Mouse (Mus musculus) kidney, embryonic 15.5 days (tissue): ENCODE results near the gene Reps1. TPM values are rescaled to one million over a fixed set of nuclear protein-coding genes. Genes with fewer than 3 reads are reported as not detected.
A peak's percentile ranks its signal among the peaks of the same experiment; 100 is the strongest.

Experiments
- ATAC-seq: fragments of 200-750 bp; cut with Nextera tagmentation; replicated peaks from 2 replicates; pipeline ENCODE4 v1.8.0; 2017; ENCODE audit warnings: moderate TSS enrichment; ENCODE audit not compliant: low FRiP score
- H3K27ac ChIP-seq: fragments of 300-500 bp; sonication (generic); 2 replicates; pipeline ENCODE4 v1.5.1; 2015; ENCODE audit warnings: mild to moderate bottlenecking, inconsistent platforms
- H3K27me3 ChIP-seq: fragments of 300-500 bp; sonication (generic); 2 replicates; pipeline ENCODE4 v1.6.1; 2015; ENCODE audit warnings: inconsistent platforms
- H3K36me3 ChIP-seq: fragments of 300-500 bp; sonication (generic); 2 replicates; pipeline ENCODE4 v1.6.1; 2015; ENCODE audit warnings: inconsistent platforms
- H3K4me1 ChIP-seq: fragments of 300-500 bp; sonication (generic); 2 replicates; pipeline ENCODE4 v1.6.1; 2015; ENCODE audit warnings: inconsistent platforms
- H3K4me2 ChIP-seq: fragments of 300-500 bp; sonication (generic); 2 replicates; pipeline ENCODE4 v1.6.1; 2015; ENCODE audit warnings: moderate library complexity, mild to moderate bottlenecking, inconsistent platforms
- H3K4me3 ChIP-seq: fragments of 300-500 bp; sonication (generic); replicated peaks from 2 replicates; pipeline ENCODE4 v1.5.1; 2015; ENCODE audit warnings: mild to moderate bottlenecking, inconsistent platforms
- H3K9ac ChIP-seq: fragments of 300-500 bp; sonication (generic); 2 replicates; pipeline ENCODE4 v1.6.1; 2015; ENCODE audit warnings: mild to moderate bottlenecking, inconsistent platforms
- H3K9me3 ChIP-seq: fragments of 300-500 bp; sonication (generic); replicated peaks from 2 replicates; pipeline ENCODE4 v1.6.1; 2016; ENCODE audit warnings: inconsistent platforms
- WGBS: fragments of 180-500 bp; shearing (Covaris S2); methylation state at CpG from one replicate; pipeline ENCODE4 v1.1.7; 2015; ENCODE audit warnings: mixed read lengths; 5-methylcytosine and 5-hydroxymethylcytosine counted together
- polyA plus RNA-seq: library from polyadenylated mRNA; unstranded; fragments of >200 nt; fragmentation: Nextera tagmentation; extraction: Ambion mirVana; gene quantifications from 2 replicates; pipeline ENCODE4 v1.2.1, GENCODE M21; 2015

The Reps1 gene
- polyA plus RNA-seq = 11.9 and 15.3 TPM in 2 replicates

DNA sequence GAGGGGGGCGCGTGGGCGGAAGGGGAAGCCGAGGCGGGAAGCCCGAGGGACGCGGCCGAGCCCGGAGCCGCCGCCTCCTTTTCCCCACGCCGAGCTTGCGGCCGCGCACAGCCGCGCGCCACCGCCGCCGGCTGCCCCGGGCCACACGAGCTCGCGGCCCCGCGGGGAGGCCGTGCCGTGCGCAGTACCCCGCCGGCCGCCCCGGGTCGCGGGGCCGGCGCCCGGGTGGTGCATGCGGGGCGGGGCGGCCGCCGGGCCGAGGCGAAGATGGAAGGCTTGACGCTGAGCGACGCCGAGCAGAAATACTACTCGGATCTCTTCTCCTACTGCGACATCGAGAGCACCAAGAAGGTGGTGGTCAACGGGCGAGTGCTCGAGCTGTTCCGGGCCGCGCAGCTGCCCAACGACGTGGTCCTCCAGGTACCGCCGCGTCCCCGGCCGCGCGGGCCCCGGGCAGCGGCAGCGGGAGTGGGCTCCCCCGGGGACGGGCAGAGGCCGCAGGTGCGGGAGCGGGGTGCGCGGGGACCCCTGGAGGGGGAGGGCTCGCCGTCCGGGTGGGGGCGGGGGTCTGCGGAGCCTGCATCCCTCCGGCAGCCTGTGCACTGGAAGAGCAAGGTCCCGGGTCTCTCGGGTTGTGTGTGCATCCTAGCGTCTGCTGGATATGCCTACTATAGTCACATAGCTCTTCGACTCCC is at the start of gene Reps1:
Reps1 (plus strand) TSS at position 166 of the 695 bp plus-strand sequence.
- under 1% methylated on average over 70 of the region's 90 CpGs for WGBS
- Histone ChIP-seq H3K4me2 (peak within 1 kb of the TSS; percentile 84), H3K4me1 (peaks cover 29% of the 10 kb centered on the region), H3K36me3 (no peaks in the 10 kb centered on the region), H3K4me3 (peak within 1 kb of the TSS; percentile 76), H3K9me3 (no peaks in the 10 kb centered on the region), H3K27me3 (no peaks in the 10 kb centered on the region), H3K27ac (peak within 1 kb of the TSS; percentile 94), H3K9ac (peak within 1 kb of the TSS; percentile 82)
- ATAC-seq = peak; percentile 83

DNA sequence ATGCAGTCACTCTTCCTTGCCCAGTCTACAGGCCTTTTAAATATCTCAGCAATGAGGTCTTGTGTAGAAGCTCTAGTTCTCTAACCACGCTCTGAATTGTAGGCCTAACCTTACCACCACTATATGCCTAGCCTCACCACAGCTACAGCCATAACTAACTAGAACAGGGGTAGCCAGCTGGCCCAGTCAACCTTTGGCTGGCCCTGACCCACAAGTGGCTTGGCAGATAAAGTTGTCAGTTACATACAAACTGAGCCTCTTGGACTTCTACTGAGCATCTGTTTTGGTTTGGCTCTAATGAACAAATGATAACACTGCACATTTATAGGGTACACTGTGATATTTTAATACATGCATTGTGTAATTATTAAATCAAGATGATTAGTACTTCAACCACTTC is 48.9 kb upstream of the Reps1 start:
- no peaks in the 10 kb centered on the region for H3K27me3 ChIP-seq
- no peak overlapping the region for H3K27ac ChIP-seq
- H3K4me3 ChIP-seq = no peak overlapping the region
- no peaks in the 10 kb centered on the region for H3K9me3 ChIP-seq
- H3K4me2 ChIP-seq = no peak overlapping the region
- WGBS = 86% methylated on average over 1 of the region's 1 CpGs
- no peak overlapping the region for H3K9ac ChIP-seq
- H3K4me1 ChIP-seq = no peaks in the 10 kb centered on the region
- ATAC-seq = no peak
- peaks cover 15% of the 10 kb centered on the region for H3K36me3 ChIP-seq

DNA sequence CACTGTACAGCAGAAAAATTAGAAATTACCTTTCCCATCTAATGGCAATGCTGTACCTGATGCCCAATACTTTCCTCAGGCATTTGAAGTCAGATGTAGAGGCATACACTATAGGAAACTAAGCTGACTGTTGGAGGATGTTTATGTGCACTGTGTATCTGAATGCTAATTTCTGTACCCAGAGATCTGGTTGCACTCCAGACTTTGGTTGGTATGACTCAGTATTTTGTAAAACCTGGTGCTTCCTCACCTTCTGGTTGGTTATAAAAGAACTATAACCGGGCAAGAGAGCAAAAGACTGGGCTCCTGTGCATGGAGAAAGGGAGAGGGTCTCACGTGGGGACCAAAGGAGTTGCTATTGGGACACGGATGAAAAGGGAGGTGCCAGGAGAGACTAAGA is 48.4 kb upstream of the Reps1 start:
- H3K27me3 ChIP-seq = no peaks in the 10 kb centered on the region
- WGBS = 90% methylated on average over 3 of the region's 3 CpGs
- H3K4me1 ChIP-seq = no peaks in the 10 kb centered on the region

DNA sequence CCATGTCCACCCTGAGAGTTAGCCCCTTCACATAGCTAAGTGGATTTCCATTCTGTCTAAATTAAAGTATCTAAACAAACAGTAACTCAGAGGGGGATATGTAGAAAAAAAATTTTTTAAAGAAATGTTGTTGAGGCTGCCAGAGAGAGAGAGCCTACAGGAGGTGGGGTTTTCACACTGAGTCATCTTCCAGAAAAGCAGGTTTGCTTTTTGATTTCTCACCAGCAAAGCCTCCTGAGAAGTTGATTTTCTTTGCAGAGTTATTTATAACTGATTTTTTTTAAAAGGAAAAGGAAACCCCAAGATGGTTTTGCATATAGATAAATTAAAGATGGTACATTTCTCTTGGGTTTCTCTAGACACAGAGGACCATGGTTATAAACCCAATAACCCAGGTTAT is 47.5 kb upstream of the Reps1 start:
- no peak for ATAC-seq
- H3K4me3 ChIP-seq = no peak overlapping the region
- no peak overlapping the region for H3K4me2 ChIP-seq

More for the DNA sequence above, 48.4 kb upstream of the Reps1 start:
- Histone ChIP-seq H3K9ac (no peak overlapping the region), H3K9me3 (no peaks in the 10 kb centered on the region), H3K4me2 (no peak overlapping the region), H3K27ac (no peak overlapping the region), H3K4me3 (no peak overlapping the region), H3K36me3 (peaks cover 15% of the 10 kb centered on the region)
- no peak for ATAC-seq

DNA sequence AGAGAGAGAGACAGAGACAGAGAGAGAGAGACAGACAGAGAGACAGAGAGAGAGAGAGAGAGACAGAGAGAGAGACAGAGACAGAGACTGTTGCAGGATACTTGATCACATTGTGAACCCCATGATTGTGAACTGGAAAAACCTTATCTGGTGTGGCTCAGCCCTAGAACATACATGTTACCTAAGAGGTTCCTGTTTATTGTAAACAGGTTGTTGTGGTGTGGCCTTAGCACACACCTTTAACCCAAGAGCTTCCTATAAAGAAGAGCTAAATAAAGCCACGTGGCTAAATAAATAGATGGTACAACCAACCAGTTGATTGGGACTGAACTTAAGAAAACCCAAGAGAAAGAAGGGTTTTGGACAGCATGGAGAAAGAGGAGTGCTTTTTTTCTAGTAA is 45.9 kb upstream of the Reps1 start:
- Histone ChIP-seq H3K4me2 (no peak overlapping the region), H3K36me3 (peaks cover 21% of the 10 kb centered on the region), H3K27me3 (no peaks in the 10 kb centered on the region), H3K4me3 (no peak overlapping the region), H3K4me1 (no peaks in the 10 kb centered on the region), H3K9me3 (no peaks in the 10 kb centered on the region), H3K9ac (no peak overlapping the region), H3K27ac (no peak overlapping the region)
- WGBS = 87% methylated on average over 1 of the region's 1 CpGs
- ATAC-seq = no peak

More for the DNA sequence above, 47.5 kb upstream of the Reps1 start:
- Histone ChIP-seq H3K4me1 (no peaks in the 10 kb centered on the region), H3K9ac (no peak overlapping the region), H3K36me3 (peaks cover 15% of the 10 kb centered on the region), H3K9me3 (no peaks in the 10 kb centered on the region), H3K27me3 (no peaks in the 10 kb centered on the region), H3K27ac (no peak overlapping the region)

DNA sequence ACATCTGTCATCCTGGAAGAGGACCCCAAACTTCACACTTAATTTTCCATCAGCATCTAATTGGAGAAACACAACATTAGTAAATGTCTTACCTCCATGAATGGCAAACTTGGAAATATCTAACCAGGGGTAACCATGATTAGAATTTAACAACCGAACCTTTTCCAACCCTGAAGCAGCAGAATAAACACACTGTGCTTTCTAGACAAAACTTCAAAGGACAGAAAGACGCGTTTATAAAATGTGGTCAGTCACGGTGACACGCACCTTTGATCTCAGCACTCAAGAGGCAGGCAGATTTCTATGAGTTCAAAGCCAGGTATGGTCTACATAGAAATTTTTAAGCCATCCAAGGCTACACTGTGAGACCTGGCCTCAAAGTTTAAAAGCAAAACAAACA is 43.9 kb upstream of the Reps1 start:
- WGBS = 69% methylated on average over 5 of the region's 5 CpGs
- Histone ChIP-seq H3K4me2 (no peak overlapping the region), H3K9me3 (no peaks in the 10 kb centered on the region), H3K9ac (no peak overlapping the region), H3K4me3 (no peak overlapping the region), H3K4me1 (no peaks in the 10 kb centered on the region), H3K27me3 (no peaks in the 10 kb centered on the region), H3K27ac (no peak overlapping the region), H3K36me3 (peaks cover 37% of the 10 kb centered on the region)
- ATAC-seq = no peak

DNA sequence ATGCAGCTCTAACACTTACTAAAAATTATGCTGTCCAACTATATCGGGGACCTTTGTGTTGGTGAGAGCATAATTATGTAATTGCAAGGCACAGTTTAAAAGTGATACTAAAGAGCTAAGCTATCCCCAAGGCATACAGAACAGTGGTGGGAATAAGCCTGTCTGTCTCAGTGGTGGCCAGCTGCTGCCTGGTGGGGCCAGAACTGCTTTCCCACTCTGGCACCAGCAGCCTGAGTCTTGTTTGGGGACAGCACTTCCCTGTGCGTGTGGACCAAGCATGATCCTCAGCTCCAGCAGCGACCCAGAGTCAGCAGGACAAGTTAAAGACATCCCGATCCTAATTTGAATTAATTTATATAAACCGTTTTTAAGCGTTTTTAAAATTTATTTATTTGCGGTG is 35.2 kb upstream of the Reps1 start:
- Histone ChIP-seq H3K27me3 (no peaks in the 10 kb centered on the region), H3K36me3 (peaks cover 28% of the 10 kb centered on the region), H3K4me1 (peaks cover 9% of the 10 kb centered on the region; the same call in 1 of the 2 replicates), H3K9ac (no peak overlapping the region), H3K4me2 (no peak overlapping the region), H3K27ac (no peak overlapping the region), H3K9me3 (no peaks in the 10 kb centered on the region), H3K4me3 (no peak overlapping the region)
- no peak for ATAC-seq
- 92% methylated on average over 7 of the region's 7 CpGs for WGBS

DNA sequence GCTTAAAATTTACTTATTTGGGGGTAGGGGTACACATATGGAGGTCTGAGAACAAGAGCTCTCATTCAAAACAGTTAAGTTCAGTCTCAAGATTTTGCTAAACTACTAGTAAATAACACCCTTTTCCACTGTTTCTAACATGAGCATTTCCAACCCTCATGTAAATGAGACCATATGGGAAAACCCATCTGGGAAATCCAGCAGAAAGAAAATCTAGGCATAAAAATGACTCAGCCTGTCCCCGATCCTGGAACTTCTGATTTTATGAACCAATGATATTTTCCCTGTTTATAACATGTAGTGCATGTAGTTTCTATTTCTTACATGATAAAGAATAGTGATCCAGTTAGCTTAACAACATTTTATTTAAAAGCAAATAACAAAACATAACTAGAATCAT is 34.8 kb upstream of the Reps1 start:
- ATAC-seq = no peak
- Histone ChIP-seq H3K4me2 (no peak overlapping the region), H3K4me3 (no peak overlapping the region), H3K27ac (no peak overlapping the region), H3K4me1 (peaks cover 9% of the 10 kb centered on the region; the same call in 1 of the 2 replicates), H3K9me3 (no peaks in the 10 kb centered on the region), H3K27me3 (no peaks in the 10 kb centered on the region), H3K36me3 (peaks cover 27% of the 10 kb centered on the region), H3K9ac (no peak overlapping the region)
- 80% methylated on average over 1 of the region's 1 CpGs for WGBS

DNA sequence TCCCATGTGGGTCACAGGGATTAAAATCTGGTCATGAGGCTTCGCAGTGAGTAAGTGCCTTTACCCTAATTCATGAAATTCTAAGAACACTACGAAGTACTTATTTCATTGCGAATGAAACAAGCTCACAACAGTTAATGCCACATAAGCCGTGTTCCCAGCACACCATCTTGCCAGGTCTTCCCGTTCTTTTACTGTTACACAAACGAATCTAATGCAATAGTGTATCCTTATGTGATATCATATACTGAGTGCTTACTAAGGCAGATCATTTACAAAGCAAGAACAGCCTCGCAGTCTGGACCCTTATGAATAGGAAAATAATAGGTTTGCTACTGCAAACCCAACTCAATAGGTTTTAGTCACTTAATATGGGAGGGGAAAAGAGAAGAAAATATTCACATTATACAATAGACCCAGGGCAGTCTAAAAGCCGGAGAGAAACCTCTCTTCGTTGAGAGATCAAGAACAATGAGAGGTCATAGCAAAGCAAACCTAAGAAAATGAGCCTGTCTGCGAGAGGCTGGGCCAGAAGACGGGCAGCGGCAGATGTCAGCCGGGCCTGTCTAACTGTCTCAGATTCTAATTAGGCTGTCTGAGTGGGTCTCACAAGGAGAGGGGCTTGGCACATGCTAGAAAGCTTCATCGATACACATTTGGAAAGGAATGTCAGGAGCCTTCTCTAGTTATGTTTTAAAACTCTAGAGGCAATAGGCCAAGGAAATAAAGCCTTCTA is 33.9 kb upstream of the Reps1 start:
- peak overlapping the region; percentile 72 for H3K4me2 ChIP-seq
- 40% methylated on average over 14 of the region's 14 CpGs for WGBS
- H3K9ac ChIP-seq = peak overlapping the region; percentile 76
- H3K27ac ChIP-seq = peak overlapping the region; percentile 95
- no peaks in the 10 kb centered on the region for H3K9me3 ChIP-seq
- H3K27me3 ChIP-seq = no peaks in the 10 kb centered on the region
- H3K4me3 ChIP-seq = peak overlapping the region; percentile 76
- H3K36me3 ChIP-seq = peaks cover 19% of the 10 kb centered on the region; the same call in 1 of the 2 replicates
- H3K4me1 ChIP-seq = peaks cover 9% of the 10 kb centered on the region; the same call in 1 of the 2 replicates
- ATAC-seq = peak; percentile 6; the same call in 1 of the 2 replicates

DNA sequence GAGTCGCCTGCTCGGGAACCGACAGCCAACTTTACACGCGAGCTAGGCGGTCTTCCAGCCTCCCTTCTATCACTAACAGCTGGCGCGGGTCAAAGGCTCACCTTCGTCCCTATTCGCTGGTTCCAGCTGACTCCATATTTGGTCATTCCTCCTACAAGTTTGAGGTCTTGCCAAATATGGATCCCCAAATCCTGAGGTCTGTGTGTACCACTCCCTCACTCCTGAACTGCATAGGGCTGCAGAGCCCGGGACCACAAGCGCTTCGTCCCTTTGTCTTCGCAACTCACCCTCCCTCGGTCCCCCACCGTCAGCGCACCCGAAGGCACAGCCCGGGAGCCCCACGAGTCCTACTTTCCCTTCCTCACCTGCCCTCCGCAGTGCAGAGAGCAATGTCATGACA is 33.3 kb upstream of the Reps1 start:
- Histone ChIP-seq H3K4me3 (peak overlapping the region; percentile 76), H3K27me3 (no peaks in the 10 kb centered on the region), H3K9ac (peak overlapping the region; percentile 76), H3K4me1 (peaks cover 9% of the 10 kb centered on the region; the same call in 1 of the 2 replicates), H3K27ac (peak overlapping the region; percentile 95), H3K4me2 (peak overlapping the region; percentile 72), H3K9me3 (no peaks in the 10 kb centered on the region), H3K36me3 (peaks cover 13% of the 10 kb centered on the region; the same call in 1 of the 2 replicates)
- WGBS = 0% methylated on average over 21 of the region's 21 CpGs
- peak; percentile 85 for ATAC-seq

DNA sequence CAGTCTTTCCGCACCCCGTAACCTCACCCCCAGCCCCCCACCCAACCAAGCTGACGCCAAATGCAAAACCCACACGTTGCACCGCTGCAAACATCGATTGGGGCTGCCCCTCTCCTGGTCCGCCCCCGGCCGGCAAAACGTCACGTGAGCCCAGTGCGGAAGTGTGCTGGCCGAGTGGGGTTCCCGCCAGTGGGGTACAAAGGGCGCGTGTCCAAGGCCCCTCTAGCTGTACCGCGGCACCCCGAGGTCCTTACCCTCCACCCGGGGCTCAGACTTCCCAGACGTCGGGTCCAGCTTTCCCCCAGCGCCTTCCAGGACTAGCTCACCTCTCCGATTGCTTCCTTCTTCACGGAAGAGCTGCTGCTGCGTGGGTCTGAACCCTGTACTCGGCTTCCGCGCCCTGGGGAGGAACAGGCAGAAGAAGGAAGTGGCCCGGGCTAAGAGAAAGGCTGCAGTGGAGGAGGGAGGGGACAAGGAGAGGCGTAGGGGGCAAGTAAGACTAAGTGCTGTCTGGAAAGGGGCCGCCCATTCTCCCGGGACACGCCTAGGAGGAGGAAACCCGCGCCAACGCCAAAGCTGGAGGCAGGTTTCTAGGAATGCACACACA is 32.8 kb upstream of the Reps1 start, which contains the start of gene Abracl:
Abracl (minus strand) TSS at position 548 of the 607 bp plus-strand sequence.
- Histone ChIP-seq H3K27me3 (no peaks in the 10 kb centered on the region), H3K27ac (peak within 1 kb of the TSS; percentile 95), H3K4me3 (peak within 1 kb of the TSS; percentile 76), H3K9me3 (no peaks in the 10 kb centered on the region), H3K4me1 (peaks cover 9% of the 10 kb centered on the region; the same call in 1 of the 2 replicates), H3K4me2 (peak within 1 kb of the TSS; percentile 72), H3K36me3 (peaks cover 9% of the 10 kb centered on the region; the same call in 1 of the 2 replicates), H3K9ac (peak within 1 kb of the TSS; percentile 76)
- WGBS = under 1% methylated on average over 37 of the region's 37 CpGs
- peak; percentile 96 for ATAC-seq

DNA sequence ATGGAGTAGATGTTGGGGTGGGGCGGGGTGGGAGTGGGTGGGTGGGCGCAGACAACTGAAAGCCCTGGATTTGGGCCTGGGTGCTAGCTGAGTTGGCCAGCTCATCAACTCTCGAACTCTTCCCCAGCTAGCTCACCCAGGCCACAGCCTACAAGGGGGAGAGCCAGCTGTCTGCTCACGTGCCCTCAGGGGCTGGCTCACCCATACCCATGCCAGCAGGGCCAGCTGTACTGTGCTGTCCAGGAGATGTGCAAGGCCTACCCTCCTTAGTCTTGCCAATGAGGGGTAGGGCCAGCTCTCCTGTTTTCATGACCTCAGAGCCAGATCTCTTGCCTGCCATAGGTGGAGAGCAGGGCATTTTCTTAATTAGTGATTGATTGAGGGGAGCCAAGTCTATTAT is 21.3 kb upstream of the Reps1 start:
- no peak overlapping the region for H3K27ac ChIP-seq
- WGBS = 95% methylated on average over 4 of the region's 4 CpGs
- H3K9ac ChIP-seq = no peak overlapping the region
- H3K36me3 ChIP-seq = no peaks in the 10 kb centered on the region
- no peaks in the 10 kb centered on the region for H3K9me3 ChIP-seq
- ATAC-seq = no peak
- H3K4me3 ChIP-seq = no peak overlapping the region
- H3K4me2 ChIP-seq = no peak overlapping the region
- H3K27me3 ChIP-seq = no peaks in the 10 kb centered on the region
- no peaks in the 10 kb centered on the region for H3K4me1 ChIP-seq
